Mouse (Mus musculus) heart, adult 2 months (tissue): ENCODE measurements around the gene Sat2.

Experiments used
- CTCF ChIP-seq: fragments of 200-600 bp; IDR thresholded peaks from 2 replicates; pipeline ENCODE4 v1.8.1; 2022; ENCODE audit warnings: antibody characterized with exemption, mild to moderate bottlenecking, moderate library complexity
- POLR2A ChIP-seq: fragments of 200-500 bp; IDR thresholded peaks from 2 replicates; pipeline ENCODE4 v1.6.1; 2011; ENCODE audit warnings: mild to moderate bottlenecking, low read depth, low read length, control low read depth; ENCODE audit not compliant: insufficient read depth

DNA sequence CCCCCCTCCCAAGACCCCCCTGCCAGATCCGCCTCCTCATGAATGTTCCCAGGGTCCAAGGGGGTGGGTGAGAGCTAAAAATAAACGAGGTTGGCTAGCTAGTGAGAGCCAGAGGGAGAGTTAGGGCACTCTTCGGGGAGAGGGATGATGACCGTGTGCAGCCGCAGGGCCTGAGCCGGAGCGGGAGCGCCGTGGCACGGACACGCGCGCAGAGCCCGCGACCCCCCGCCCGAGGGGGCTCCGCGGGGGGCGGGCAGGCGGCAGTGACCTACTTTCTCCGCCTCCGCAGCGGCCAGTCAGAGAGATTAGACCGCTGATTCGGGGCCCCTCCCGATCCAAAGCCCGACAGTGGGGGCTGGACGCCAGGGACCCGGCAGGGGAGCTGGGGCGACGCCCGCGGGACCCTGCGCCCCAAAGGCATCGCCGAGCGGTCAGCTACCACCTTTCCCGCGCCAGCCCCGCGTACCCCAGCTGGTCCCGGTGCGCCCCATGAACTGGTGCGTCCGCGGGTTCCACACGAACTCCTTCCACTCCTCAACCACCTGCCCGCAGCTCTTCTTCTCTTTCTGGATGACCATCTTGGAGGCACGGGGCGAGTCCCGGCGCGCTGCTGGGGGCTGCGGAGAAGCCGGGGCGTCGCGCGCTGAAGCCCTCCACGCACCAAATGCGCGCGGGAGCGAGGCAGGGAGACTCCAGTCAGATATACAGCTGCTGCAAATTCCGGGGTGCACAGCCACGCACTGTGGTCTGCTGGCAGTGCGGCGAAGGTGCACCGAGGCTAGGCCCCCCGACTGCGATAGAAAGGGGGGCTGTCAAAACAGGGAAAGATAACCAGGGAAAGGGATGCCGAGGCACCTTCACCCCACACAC is 16.8 kb upstream of the Sat2 start:
- TF ChIP-seq POLR2A (0 out of 2 replicates have a peak, but pooled peaks have one; percentile 32), CTCF (no peak)
